Mouse (Mus musculus): Measurements from ENCODE around the gene Pank3. TPM values are rescaled to one million over a fixed set of nuclear protein-coding genes. Genes with fewer than 3 reads are reported as not detected.
A peak's percentile ranks its signal among the peaks of the same experiment; 100 is the strongest.
"Not testable (repeated sequence)": the region's sequence is repeated elsewhere in the genome, so short reads cannot be mapped to it uniquely, and the experiment has no call there.

The Pank3 gene
- total and polyA plus RNA-seq, 3 experiments, result 4.8 to 21.8 (median 19.4) TPM

GRCm38 (mm10) chr11:35840282-35840681 lies 71.0 kb downstream of the Pank3 start:
- Histone ChIP-seq H3K9ac (ENCODE audit: low read depth, low read length) (no peak overlapping the region), H3K4me1 (ENCODE audit: control insufficient read depth, insufficient read depth, low read length) (no peaks in the 10 kb centered on the region; the same call in 1 of the 2 replicates), H3K36me3 (ENCODE audit: control insufficient read depth, insufficient read depth, low read length) (no peaks in the 10 kb centered on the region), H3K4me3 (no peak overlapping the region), H3K27me3 (ENCODE audit: control insufficient read depth, insufficient read depth, low read length) (no peaks in the 10 kb centered on the region), H3K27ac (no peak overlapping the region), H3K79me2 (replicated peaks; ENCODE audit: control insufficient read depth, insufficient read depth, low read length) (no peaks in the 10 kb centered on the region)
- DNase-seq, result no peak
- TF ChIP-seq CTCF (IDR thresholded peaks at IDR 0.05) (peak; percentile 24), POLR2A (IDR thresholded peaks at IDR 0.05; ENCODE audit: insufficient read depth, low read depth, low read length) (no peak)
- WGBS, result 78% methylated on average over 7 of the region's 7 CpGs
- intact Hi-C loops (cut with DNase I), result no loop called here

- H3K27me3 ChIP-seq (ENCODE audit: control insufficient read depth, insufficient read depth, low read length); H3K9ac ChIP-seq (ENCODE audit: low read depth, low read length); H3K4me1 ChIP-seq (ENCODE audit: control insufficient read depth, insufficient read depth, low read length); H3K36me3 ChIP-seq (ENCODE audit: control insufficient read depth, insufficient read depth, low read length); H3K4me3 ChIP-seq; H3K79me2 ChIP-seq (replicated peaks; ENCODE audit: control insufficient read depth, insufficient read depth, low read length); DNase-seq; H3K27ac ChIP-seq; intact Hi-C loops (cut with DNase I): not testable (repeated sequence)
- WGBS, result 92% methylated on average over 4 of the region's 4 CpGs
These were observed 71.5 kb downstream of the Pank3 start for GRCm38 (mm10) chr11:35840806-35841205.

Small RNA genes within 50 kb of the gene (microRNA-seq; reads per million reads assigned to microRNA genes)
- 2.7 to 3.4 reads per million in 2 experiments for gene Mir103-1

Other genes with a start within 250 kb of the Pank3 start
- not detected for gene Fbll1, start 29.4 kb downstream of the Pank3 start, total RNA-seq (2021)
- gene Fbll1, start 29.4 kb downstream of the Pank3 start, polyA plus RNA-seq (2012; rRNA removed), result 0.12 TPM in 1 of 2 replicates, not detected in the other
- gene Rars, start 65.0 kb downstream of the Pank3 start, total RNA-seq (2021), result 10 to 100 TPM; 36.3 to 37.4 TPM
- gene Rars, start 65.0 kb downstream of the Pank3 start, polyA plus RNA-seq (2012; rRNA removed), result 11.7 and 21.8 TPM in 2 replicates
- gene Wwc1, start 211.0 kb downstream of the Pank3 start, total RNA-seq (2021), result 1 to 10 TPM in 1 of 2 experiments, under 1 TPM in 1; 0.84 to 2.1 TPM
- 0.50 and 1.1 TPM in 2 replicates for gene Wwc1, start 211.0 kb downstream of the Pank3 start, polyA plus RNA-seq (2012; rRNA removed)